Mouse (Mus musculus): ENCODE data around the gene Tmem258. TPM values are rescaled to one million over a fixed set of nuclear protein-coding genes. Genes with fewer than 3 reads are reported as not detected.
A peak's percentile ranks its signal among the peaks of the same experiment; 100 is the strongest.

Tmem258 gene
- total RNA-seq, 2 experiments from 2014 or later = 118 to 127 TPM

- DNase-seq = no peak
Observed at GRCm38 (mm10) chr19:10184096-10184495, 19.7 kb upstream of the Tmem258 start.

DNA sequence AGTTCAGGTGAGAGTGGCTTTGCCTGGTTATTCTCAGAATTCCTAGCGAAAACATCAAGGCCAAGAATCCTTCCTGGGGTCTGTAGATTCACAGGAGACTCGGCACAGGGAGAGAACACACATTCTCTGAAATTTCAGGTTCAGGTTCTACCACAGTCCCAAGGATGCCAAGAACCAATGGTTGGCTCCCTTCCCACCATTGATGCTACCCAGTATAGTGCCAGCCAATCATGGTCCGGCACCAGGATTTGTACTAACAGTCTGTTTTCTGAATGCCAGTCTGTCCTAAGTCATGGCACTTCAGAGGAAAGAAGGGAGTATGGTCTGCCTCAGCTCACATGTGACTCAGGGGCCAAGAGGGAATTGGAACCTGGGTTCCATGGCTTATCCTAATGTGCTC lies 17.9 kb upstream of the Tmem258 start:
- no peak for DNase-seq

- no peak for DNase-seq
Observed at GRCm38 (mm10) chr19:10186569-10186968, 17.2 kb upstream of the Tmem258 start.

DNA sequence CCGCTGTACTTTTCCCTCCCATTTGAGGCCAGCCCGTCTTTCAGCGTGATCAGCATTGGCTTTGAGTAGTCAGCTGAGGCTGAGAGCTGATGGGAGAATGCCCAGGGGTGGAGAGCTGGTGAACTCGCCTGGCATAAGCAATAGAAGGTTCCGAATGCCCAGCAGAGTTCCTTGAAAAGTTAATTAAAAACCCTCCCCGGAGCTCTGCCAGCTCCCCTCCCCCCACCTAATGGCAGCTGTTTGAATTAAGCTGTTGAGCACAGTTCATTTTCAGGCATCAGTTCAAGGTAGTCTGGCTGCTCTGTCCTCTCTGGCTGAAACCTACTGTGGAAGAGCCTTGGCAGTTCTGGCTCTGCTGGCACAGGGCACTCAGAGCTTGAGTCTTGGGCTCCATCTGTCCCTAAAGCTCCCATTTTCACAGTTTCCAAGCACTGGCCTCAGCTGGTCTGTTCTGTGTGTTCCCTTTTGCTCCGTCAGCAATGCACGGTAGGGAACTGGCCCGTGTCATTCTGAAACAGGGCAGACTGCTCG lies 15.5 kb upstream of the Tmem258 start:
- peak; percentile 61 for DNase-seq

DNA sequence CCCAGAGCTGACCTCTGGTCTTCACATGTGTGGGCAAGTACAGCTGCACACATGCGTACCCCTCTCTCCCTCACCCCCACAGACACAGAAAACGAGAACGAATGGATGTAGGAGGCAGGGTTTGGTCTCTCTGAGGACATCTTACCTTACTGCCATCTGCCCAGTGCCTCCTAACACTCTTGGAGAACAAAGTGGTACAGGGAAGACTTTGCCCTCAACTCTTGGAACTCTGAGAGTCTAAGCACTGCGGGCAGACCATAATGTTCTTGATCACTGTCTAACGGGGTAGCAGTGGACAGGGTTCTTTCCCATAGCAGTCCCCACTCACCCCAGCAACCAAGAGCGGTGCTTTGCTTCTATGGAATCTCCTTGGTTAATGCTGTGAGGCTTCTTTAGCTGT lies 14.8 kb upstream of the Tmem258 start:
- DNase-seq = no peak

DNA sequence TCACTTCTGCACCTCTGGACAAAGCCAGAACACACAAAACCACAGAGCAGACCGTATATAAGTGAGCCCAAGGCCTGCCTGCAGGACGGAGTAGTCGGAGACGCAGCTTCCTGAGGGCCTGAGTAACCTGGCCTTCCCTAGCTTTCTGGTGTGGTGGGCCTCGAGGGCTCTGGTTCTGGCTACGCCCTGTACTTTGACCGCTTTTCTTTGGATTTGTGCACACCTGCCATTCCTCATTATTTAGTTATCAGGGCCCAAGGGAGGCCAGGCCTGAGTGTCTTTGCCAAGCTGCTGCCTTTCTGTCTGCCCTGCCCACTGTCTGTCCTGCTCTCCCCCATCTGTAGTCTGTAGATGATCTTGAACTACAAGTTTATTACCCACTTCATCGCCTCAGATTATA lies 13.9 kb upstream of the Tmem258 start:
- no peak for DNase-seq

GRCm38 (mm10) chr19:10190796-10191195 lies 13.0 kb upstream of the Tmem258 start:
- DNase-seq = peak; percentile 72

- DNase-seq = peak; percentile 41
Observed at GRCm38 (mm10) chr19:10191326-10191725, 12.5 kb upstream of the Tmem258 start.

DNA sequence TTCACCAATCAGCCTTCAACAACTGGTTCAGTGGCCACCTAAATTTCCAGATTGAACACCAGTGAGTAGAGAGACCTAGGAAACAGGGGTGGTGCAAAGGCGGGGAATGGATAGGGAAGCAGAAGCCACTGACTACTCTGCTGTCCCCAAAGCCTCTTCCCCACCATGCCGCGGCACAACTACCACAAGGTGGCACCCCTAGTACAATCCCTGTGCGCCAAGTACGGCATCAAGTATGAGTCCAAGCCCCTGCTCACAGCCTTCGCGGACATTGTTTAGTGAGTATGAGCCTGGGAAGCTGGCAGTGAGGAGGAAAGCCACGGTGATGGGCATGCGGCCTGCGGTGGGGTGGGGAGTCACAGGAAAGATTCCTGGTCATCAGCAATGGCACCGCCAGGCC lies 9.5 kb upstream of the Tmem258 start:
- no peak for DNase-seq

- DNase-seq = no peak
Observed at GRCm38 (mm10) chr19:10195252-10195651, 8.6 kb upstream of the Tmem258 start.

DNA sequence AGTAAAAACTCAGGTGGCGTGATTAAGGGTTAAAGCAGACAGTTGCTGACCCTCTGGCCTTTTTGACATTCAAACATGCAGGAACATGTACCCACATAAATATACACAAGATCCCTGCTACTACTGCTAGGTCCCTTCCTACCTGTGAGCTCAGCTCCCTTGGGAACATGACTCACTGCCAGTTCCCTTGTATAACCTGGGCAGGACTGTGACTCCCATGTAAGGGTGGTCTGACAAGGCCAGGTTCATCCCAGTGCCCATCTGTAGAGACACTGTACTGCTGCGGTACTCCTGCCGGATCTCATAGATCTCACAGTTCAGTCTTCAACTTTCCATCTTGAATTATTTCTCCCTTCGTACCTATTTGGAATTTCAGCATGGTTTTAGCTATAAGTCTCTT lies 6.7 kb upstream of the Tmem258 start:
- DNase-seq = no peak

- DNase-seq = no peak
Observed at GRCm38 (mm10) chr19:10198286-10198685, 5.5 kb upstream of the Tmem258 start.

- DNase-seq = peak; percentile 88
Observed at GRCm38 (mm10) chr19:10198723-10199122, 5.1 kb upstream of the Tmem258 start.

- DNase-seq = no peak
Observed at GRCm38 (mm10) chr19:10203146-10203847, 517 bp upstream of the Tmem258 start.

- DNase-seq = no peak
Observed at GRCm38 (mm10) chr19:10204616-10205001, 795 bp downstream of the Tmem258 start.

- DNase-seq = no peak
Observed at GRCm38 (mm10) chr19:10205051-10205450, 1.2 kb downstream of the Tmem258 start.

GRCm38 (mm10) chr19:10208851-10209250 lies 5.0 kb downstream of the Tmem258 start:
- DNase-seq = no peak

DNA sequence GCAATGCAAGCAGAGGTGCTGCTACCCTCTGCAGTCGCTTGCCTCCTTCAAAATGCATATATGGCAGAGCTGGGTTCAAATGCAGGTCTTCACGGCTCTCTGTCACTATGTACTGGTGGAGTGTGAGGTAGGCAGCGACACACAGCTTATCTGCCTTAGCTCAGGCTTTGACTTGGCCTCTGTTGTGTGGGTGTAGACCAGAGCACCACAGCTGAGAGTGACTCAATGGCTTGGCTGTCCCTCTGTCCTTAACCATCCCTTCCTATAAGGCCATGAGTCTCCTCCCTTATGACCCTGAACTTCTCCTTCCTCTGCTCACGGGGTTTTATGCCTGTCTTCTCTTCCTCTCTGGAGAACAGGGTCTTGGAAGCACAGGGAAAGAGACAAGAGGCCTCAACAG lies 7.1 kb downstream of the Tmem258 start:
- DNase-seq = no peak

DNA sequence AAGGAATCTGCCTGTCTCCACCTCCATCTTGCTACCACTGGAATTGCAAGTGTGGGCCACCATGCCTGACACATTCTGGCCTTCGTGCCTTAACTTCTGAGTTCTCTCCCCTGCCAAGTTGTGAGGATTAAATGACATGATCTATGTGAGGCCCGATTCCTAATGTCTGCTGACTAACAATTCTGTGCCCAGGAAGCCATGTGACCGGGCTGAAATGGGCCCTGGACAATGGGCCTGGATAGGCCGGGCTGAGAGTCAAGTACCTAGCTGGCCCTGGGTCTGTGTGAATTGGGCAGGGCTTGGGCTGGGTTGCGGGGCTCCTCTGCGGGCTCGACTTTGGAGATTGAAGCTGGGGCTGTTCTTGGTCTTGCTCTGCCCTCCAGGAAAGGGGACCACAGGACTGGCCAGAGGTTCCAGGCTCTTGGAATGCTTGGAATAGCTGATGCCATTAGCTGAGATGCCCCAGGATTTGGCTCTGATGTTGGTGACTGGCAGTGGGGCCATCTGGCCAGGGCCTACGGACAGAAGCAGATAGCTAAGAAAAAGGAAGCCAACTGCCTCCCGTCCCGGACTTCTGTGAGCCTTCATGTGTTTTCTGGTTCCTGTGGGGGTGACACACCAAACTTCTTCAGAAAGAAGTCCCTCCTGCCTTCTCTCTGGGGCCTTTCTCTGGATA lies 10.1 kb downstream of the Tmem258 start:
- DNase-seq = no peak

DNA sequence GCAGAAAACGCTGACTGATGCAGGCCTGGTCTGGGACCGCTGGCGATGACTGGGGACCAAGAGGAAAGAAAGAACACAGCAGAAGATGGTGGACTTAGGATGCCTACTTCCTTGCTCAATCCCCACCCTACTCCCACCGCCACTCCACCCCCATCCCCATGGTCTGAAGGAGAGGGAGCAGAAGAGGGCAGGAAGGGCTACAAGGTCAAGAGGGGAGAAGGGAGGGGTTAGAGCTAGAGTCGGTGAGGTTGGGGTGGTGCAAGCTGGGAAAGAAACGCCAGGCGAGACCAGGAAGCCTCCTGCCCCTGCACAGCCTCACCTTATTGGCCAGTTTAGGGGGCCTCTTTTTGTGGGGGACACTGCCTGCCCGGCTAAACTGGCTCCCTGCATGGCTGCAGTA lies 12.3 kb downstream of the Tmem258 start:
- DNase-seq = no peak

DNA sequence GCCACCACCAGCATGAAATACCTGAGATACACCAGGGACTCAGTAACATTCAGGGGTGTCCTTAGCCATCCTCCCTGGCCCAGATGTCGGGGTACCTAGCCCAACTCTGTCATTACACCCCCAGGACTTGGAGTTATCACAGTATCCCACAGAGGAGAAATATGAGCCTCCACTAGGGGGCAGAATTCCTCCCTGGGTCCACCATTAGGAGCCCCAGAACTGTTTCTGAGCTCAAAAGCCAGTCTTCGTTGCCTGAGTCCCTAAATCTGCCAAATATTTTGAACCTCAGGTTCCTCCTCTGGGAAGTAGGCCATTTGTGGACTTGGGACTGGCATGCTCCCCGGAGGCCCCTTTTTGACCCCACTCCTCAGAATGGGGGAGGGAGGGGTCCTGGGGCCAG lies 15.3 kb downstream of the Tmem258 start:
- DNase-seq = peak; percentile 45

DNA sequence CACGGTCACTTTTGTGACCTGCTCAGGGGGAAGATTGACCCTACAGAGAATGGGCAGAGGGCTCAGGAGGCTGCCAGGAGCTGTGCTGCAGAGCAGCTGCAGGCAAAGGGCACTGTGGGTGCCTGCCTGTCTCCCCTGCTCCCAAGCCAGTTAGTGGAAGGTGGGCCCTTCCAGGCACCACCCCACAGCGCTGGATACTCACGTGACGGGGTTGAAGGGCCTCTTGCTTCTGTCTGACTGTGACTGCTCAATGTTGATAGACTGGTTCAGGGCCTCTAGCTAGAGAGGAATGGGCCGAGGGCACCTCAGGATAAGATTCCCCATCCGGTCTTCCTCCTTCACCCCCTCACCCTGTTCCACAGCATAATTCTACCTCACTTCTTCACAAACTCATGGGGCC lies 15.8 kb downstream of the Tmem258 start:
- no peak for DNase-seq

- DNase-seq = no peak
Observed at GRCm38 (mm10) chr19:10221585-10221984, 17.8 kb downstream of the Tmem258 start.

DNA sequence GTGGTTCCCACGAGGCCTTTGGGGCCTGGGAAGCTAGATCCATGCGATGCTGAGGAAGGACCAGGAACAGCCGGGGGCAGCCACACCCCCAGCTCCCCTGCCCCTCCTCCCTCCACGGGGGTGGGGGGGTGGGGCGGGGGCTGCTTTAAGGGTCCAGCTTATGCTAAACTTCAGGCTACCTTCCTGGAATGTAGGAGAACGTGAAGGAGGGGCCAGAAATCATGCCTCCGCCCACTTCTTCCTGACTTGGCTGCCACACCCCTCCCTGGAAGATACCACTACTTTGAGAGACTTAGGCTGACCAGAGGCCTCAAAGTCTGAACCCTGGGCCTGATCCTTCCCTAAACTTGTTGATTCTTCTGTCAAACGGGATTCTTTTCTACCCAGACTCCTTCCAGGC lies 18.8 kb downstream of the Tmem258 start:
- no peak for DNase-seq

Data from gastrocnemius, postnatal 10 days (tissue).